Mouse (Mus musculus): ENCODE measurements around the gene Bicc1.

- no peak for TF ChIP-seq CTCF (IDR thresholded peaks at IDR 0.05)
- TF ChIP-seq EP300 (IDR thresholded peaks at IDR 0.05) = no peak
Observed at GRCm38 (mm10) chr10:71060269-71060668, 99.2 kb downstream of the Bicc1 start.
